Mouse (Mus musculus) ES-E14 (cell line): Measurements from ENCODE around the gene Kirrel3. TPM values are rescaled to one million over a fixed set of nuclear protein-coding genes. Genes with fewer than 3 reads are reported as not detected.

Source experiments
- DNase-seq: peaks from one replicate; pipeline ENCODE4 v3.0.0-alpha.2; 2013; ENCODE audit warnings: low read depth, low spot score
- H3K27ac ChIP-seq: 2 replicates; pipeline ENCODE4 v1.5.1; 2012; ENCODE audit warnings: low read depth, mild to moderate bottlenecking, low read length, moderate library complexity, mixed read lengths; ENCODE audit not compliant: poor library complexity, insufficient read depth, severe bottlenecking
- H3K36me3 ChIP-seq: 2 replicates; pipeline ENCODE4 v1.6.1; 2012; ENCODE audit warnings: mild to moderate bottlenecking, low read length, moderate library complexity, mixed read lengths; ENCODE audit not compliant: control insufficient read depth, poor library complexity, insufficient read depth, severe bottlenecking
- H3K4me1 ChIP-seq, 2 experiments: fragments of 150-350 bp in 1 of 2; sonication (generic) in 1 of 2; 2 replicates each; pipeline ENCODE4 v1.6.1; 2012; ENCODE audit warnings: low read length in 2 of 2, mild to moderate bottlenecking in 1 of 2, mixed read lengths in 1 of 2; ENCODE audit not compliant: control insufficient read depth in 2 of 2, insufficient read depth in 2 of 2, poor library complexity in 1 of 2
- H3K4me3 ChIP-seq, 2 experiments: fragments of 150-350 bp in 1 of 2; sonication (generic) in 1 of 2; 2 replicates each; pipeline ENCODE4 v1.5.1; 2012; ENCODE audit warnings: low read length in 2 of 2, low read depth in 1 of 2, mild to moderate bottlenecking in 1 of 2, mixed read lengths in 1 of 2; ENCODE audit not compliant: insufficient read depth in 1 of 2, poor library complexity in 1 of 2, severe bottlenecking in 1 of 2
- H3K9ac ChIP-seq: 2 replicates; pipeline ENCODE4 v1.6.1; 2012; ENCODE audit warnings: low read depth, mild to moderate bottlenecking, low read length, mixed read lengths; ENCODE audit not compliant: poor library complexity, insufficient read depth, severe bottlenecking
- H3K9me3 ChIP-seq: fragments of 150-350 bp; sonication (generic); 2 replicates; pipeline ENCODE4 v1.6.1; 2012; ENCODE audit warnings: low read depth, mild to moderate bottlenecking, low read length; ENCODE audit not compliant: control insufficient read depth, insufficient read depth
- CHD2 ChIP-seq: IDR thresholded peaks from 2 replicates; pipeline ENCODE4 v1.6.1; 2014; ENCODE audit warnings: mild to moderate bottlenecking, low read depth, low read length, inconsistent platforms
- HCFC1 ChIP-seq: IDR thresholded peaks from 2 replicates; pipeline ENCODE4 v1.6.1; 2012; ENCODE audit warnings: low read length, inconsistent platforms, borderline replicate concordance; ENCODE audit not compliant: insufficient read depth
- MAFK ChIP-seq: IDR thresholded peaks from 2 replicates; pipeline ENCODE4 v1.6.1; 2014; ENCODE audit warnings: mild to moderate bottlenecking, low read depth, low read length, inconsistent platforms; ENCODE audit not compliant: insufficient read depth
- ZC3H11A ChIP-seq: IDR thresholded peaks from 2 replicates; pipeline ENCODE4 v1.6.1; 2012; ENCODE audit warnings: low read depth, mild to moderate bottlenecking, inconsistent platforms, low read length, borderline replicate concordance
- ZNF384 ChIP-seq: IDR thresholded peaks from 2 replicates; pipeline ENCODE4 v1.6.1; 2012; ENCODE audit warnings: low read depth, low read length, inconsistent platforms
- in situ Hi-C, 2 experiments: fragments of 600-800 bp; cut with MboI; formaldehyde crosslinking; loops; one replicate each; pipeline ENCODE4 v1.15.1; 2025; ENCODE audit warnings: low sequenced_read_pairs in 2 of 2, inconsistent platforms in 1 of 2; ENCODE audit not compliant: unreplicated experiment in 2 of 2
- total RNA-seq: library from RNA; depleted of rRNA; stranded (reverse); fragments of 300-350 nt; gene quantifications from 2 replicates; pipeline ENCODE4 v1.2.3, GENCODE M21; 2012

The Kirrel3 gene
- total RNA-seq, 1 experiment: 0.67 TPM

- H3K9ac ChIP-seq: no peak overlapping the region
- no peaks in the 10 kb centered on the region for H3K4me1 ChIP-seq
- no peak for DNase-seq
- no peaks in the 10 kb centered on the region for H3K9me3 ChIP-seq
- no peak overlapping the region for H3K4me3 ChIP-seq
- H3K27ac ChIP-seq: no peak overlapping the region
- TF ChIP-seq CHD2: no peak
- no peaks in the 10 kb centered on the region for H3K36me3 ChIP-seq
- in situ Hi-C loops: no loop called here
Observed at GRCm38 (mm10) chr9:34507164-34507563, 21.5 kb downstream of the Kirrel3 start.

GRCm38 (mm10) chr9:34518861-34519260 lies 33.2 kb downstream of the Kirrel3 start:
- DNase-seq: no peak
- Histone ChIP-seq H3K27ac (no peak overlapping the region), H3K4me1 (no peaks in the 10 kb centered on the region), H3K9me3 (no peaks in the 10 kb centered on the region), H3K4me3 (no peak overlapping the region), H3K9ac (no peak overlapping the region), H3K36me3 (no peaks in the 10 kb centered on the region)
- TF ChIP-seq MAFK (no peak), HCFC1 (no peak), ZNF384 (no peak), ZC3H11A (no peak), CHD2 (no peak)
- in situ Hi-C loops: no loop called here

GRCm38 (mm10) chr9:34520234-34520950 lies 34.7 kb downstream of the Kirrel3 start:
- Histone ChIP-seq H3K27ac (no peak overlapping the region), H3K4me3 (no peak overlapping the region), H3K9ac (no peak overlapping the region), H3K9me3 (no peaks in the 10 kb centered on the region), H3K36me3 (no peaks in the 10 kb centered on the region), H3K4me1 (no peaks in the 10 kb centered on the region)
- in situ Hi-C loops: no loop called here
- DNase-seq: no peak
- no peak for TF ChIP-seq CHD2
- no peak for TF ChIP-seq ZNF384
- no peak for TF ChIP-seq MAFK
- no peak for TF ChIP-seq ZC3H11A
- no peak for TF ChIP-seq HCFC1

GRCm38 (mm10) chr9:34525695-34526094 lies 40.0 kb downstream of the Kirrel3 start:
- Histone ChIP-seq H3K4me1 (no peaks in the 10 kb centered on the region), H3K27ac (no peak overlapping the region), H3K9ac (no peak overlapping the region), H3K9me3 (no peaks in the 10 kb centered on the region), H3K4me3 (no peak overlapping the region), H3K36me3 (no peaks in the 10 kb centered on the region)
- in situ Hi-C loops: no loop called here
- TF ChIP-seq ZNF384 (no peak), ZC3H11A (no peak), HCFC1 (no peak), CHD2 (no peak), MAFK (no peak)
- no peak for DNase-seq
